Mouse (Mus musculus): ENCODE data around the gene Gdf7.

Gdf7 gene

GRCm38 (mm10) chr12:8296154-8296553, 5.6 kb downstream of the Gdf7 start:
- no peak for DNase-seq

GRCm38 (mm10) chr12:8295307-8295913, 6.3 kb downstream of the Gdf7 start:
- no peak for DNase-seq

DNA sequence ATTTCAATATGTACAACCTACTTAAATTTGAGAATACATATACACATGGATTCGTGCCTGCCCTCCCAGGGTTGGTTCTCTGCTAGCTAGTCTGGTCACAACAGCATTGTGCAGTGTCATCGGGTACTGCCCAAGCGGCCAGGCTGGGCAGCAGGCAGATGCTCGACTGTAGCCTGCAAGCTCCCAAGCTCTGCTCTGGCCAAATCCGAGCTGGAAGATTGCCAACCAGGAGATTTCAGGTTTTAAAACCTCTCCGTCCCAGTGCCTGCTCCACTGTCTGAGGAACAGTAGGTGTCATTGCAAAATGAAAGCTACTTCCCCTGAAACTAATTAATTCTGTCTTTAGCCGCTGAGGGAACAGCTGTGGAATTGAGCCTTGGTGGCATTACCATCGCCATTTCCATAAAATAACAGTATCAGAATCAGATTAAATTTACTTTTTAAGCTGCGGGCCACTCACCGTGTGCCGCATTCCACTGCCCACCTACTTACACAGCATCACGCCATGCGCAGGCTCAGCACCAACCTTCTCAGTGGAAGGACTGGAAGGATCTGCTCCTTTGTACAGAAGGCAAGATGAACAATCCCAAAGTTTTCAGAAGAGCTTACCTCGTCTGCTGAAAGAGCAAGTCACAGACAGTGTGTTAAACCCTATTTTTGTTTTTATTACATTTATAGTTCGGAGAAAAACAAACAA, 10.4 kb downstream of the Gdf7 start:
- no peak for DNase-seq

GRCm38 (mm10) chr12:8289499-8289898, 12.3 kb downstream of the Gdf7 start:
- DNase-seq = no peak

GRCm38 (mm10) chr12:8289099-8289498, 12.7 kb downstream of the Gdf7 start:
- no peak for DNase-seq

DNA sequence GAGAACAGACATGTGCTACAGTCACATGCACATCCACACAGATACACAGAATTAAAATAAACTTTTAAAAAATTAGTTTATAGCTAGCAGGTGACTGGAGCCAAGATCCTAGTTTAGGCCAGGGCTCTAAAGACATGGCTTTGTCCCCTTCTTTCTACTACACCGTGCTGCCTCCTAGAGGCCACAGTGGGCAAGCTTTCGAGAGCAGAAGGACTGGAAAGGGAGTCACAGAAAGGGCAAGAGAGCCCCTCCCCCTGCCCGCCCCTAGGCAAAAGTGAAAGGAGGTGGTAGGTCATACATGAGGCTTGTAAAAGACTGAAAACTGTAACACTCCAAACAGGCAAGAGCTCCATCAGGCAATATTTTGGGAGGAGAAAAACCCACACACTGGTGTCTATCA, 13.8 kb downstream of the Gdf7 start:
- DNase-seq = peak; percentile 25

DNA sequence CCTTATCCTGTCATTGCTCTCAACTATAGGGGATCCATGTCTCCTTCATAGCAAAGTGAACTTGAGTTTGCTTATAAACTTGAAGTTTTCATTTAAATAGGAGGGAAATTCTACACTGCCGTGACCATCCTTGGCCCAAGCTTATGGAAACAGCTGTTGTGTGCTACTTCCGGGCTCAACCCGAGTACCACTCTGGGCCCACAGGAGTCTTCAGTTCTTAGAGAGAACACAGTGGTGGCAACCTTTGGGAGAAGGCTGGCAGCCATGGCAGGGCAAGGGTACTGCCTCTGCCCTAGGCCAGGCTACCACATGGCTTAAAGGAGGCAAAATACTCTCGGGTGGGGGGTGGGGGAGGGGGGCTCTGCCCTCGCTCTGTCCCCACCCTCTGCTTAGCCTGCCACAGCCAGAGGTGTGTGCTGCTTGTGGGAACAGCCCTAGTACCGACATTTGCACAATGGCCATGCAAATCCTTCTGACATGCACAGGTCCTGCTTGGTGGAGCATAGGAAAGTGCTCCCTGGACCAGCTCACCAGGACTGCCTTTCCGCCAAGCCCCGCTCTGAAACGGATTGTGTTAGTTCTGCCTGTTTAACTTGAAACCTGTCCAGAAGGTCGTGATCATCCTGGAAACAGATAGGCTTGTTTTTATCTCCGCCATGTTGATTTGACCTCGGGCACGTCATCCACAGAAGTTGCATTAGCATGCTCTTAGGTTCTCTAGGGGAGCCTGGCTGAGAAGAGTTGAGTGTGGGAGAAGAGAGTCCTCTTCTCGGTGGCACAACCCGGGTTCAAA, 20.3 kb downstream of the Gdf7 start:
- no peak for DNase-seq

GRCm38 (mm10) chr12:8275424-8275823, 26.3 kb downstream of the Gdf7 start:
- DNase-seq = no peak

- DNase-seq = no peak
Observed at GRCm38 (mm10) chr12:8273471-8274171, 28.1 kb downstream of the Gdf7 start.

DNA sequence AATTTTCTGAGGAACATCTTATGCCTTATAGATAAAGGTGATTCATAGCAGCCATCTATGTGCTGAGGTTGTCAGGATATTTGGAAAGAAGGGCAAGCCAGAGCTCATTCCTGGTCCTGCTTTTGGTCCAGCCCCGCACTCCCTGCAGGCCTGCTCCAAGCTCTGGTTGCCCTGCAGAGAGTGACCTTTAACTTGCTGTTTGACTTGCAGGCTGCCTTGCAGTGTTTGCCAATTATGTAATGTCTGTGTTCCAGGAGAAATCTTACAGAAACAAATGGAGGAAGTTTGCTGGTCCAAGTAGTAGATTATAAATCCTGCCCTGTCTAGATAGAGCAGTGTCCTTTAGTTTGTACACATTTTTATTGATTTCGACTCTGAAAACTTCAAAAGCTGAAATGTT, 30.3 kb downstream of the Gdf7 start:
- DNase-seq = no peak

DNA sequence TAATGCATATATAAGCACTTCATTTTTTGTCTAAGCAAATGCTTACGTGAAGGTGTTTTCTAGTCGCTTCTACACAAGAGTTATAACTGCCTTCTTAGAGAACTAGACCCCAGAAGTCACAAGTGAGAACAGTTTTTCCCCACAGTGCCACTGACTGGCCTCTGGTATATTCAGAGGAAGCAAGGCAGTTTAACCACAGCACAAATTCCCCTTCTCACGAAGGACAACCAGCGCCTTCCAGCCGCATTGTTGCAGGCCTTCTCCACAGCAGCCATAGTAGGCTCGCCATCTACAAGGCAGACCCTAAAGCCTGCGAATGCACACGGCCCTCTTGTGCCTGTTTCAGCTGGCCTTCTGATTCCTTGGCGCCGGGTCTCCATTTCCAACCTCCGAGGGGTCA, 32.1 kb downstream of the Gdf7 start:
- DNase-seq = no peak

DNA sequence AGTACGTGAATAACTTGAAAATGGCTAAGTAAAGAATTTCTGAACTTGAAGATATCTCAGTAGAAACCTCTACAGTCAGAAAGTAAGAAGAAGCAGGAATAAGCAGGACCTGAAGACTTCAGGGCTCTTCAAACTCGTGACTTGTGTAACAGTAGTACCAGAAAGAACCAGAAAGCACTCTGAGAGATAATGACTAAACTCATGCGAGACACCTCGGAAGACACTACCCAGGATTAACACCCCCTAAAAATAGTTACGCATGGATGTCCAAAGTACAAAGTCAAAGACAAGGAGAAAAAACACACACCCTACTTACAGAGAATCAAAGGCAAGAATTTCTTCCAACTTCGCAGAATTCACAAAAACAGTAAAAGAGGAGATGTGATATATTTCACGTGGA, 35.4 kb downstream of the Gdf7 start:
- no peak for DNase-seq

DNA sequence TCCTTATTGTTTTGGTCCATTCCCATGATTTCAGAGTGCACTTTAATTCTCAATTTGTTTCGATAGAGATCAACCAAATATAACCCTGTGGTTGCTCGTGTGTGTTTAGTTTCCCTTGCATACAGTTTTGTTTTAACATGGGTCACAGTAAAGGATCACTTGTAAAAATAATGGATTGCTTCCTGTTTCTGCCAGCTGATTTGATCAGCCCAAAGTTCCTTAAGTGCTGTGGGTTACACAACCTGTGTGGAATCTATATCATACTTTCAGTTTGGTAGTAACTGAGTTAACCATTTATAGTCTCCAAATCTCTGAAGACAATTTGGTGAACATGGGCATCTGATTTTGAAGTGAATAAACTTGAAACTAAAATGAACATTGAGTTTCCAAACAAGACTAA, 41.5 kb downstream of the Gdf7 start:
- no peak for DNase-seq
